In the genomic region with DNA sequence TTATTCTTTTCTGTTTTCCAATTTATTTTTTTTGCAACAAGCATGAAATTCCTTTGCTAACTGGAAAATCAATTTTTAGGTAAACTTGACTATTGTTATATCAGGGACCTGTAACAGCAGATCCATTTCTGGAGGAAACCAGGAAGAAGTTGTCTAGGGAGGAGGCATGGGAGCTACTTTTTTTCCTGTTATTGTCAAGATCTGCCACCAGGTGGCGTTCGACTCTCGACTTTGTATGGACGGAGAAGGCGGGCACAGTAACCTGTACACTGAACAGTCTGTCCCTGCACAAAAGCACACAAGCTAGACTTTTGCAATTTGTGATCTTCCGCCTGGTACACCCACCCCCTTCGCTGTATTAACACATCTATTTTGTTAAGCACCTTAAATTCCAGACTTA, we compare ENCODE assay signal across 9 mouse cellular contexts. TPM values are rescaled to one million over a fixed set of nuclear protein-coding genes. Genes with fewer than 3 reads are reported as not detected.
DNase-seq lines count a peak whose midpoint lies in the region; ATAC-seq and TF ChIP-seq lines count a peak whose summit lies in the region.
"Had no signal": no experiment of that assay in that cellular context is flagged by ENCODE, and none has a peak within 500 bp of the region (broad histone marks: within the 10 kb centered on the region; RNA-seq: fewer than 3 reads in every experiment).

No protein-coding gene starts in this region.

- H3K9me3 ChIP-seq in neural tube, embryonic 15.5 days (replicated peaks) = no peaks in the 10 kb centered on the region
- H3K9me3 ChIP-seq in hindbrain, postnatal 0 days (ENCODE audit: low read length) = no peaks in the 10 kb centered on the region
- H3K9me3 ChIP-seq in liver, embryonic 13.5 days (replicated peaks) = no peaks in the 10 kb centered on the region
- H3K9me3 ChIP-seq: neural tube, embryonic 12.5 days had no signal

- H3K4me1 ChIP-seq in neural tube, embryonic 15.5 days = peaks cover 9% of the 10 kb centered on the region
- no peaks in the 10 kb centered on the region for H3K4me1 ChIP-seq in hindbrain, postnatal 0 days (ENCODE audit: insufficient read depth, low read length)
- H3K4me1 ChIP-seq in liver, embryonic 13.5 days (replicated peaks) = peaks cover 12% of the 10 kb centered on the region

- no peak for ATAC-seq in neural tube, embryonic 15.5 days (ENCODE audit: low FRiP score)
- no peak for ATAC-seq in hindbrain, postnatal 0 days
- no peak for ATAC-seq in liver, embryonic 13.5 days (ENCODE audit: low read depth)

- no peaks in the 10 kb centered on the region for H3K36me3 ChIP-seq in neural tube, embryonic 15.5 days
- H3K36me3 ChIP-seq in hindbrain, postnatal 0 days (ENCODE audit: insufficient read depth, low read length) = no peaks in the 10 kb centered on the region
- no peaks in the 10 kb centered on the region for H3K36me3 ChIP-seq in liver, embryonic 13.5 days
- H3K36me3 ChIP-seq: neural tube, embryonic 12.5 days had no signal

- H3K27ac ChIP-seq in neural tube, embryonic 15.5 days (replicated peaks) = no peak overlapping the region
- no peak overlapping the region for H3K27ac ChIP-seq in hindbrain, postnatal 0 days
- no peak overlapping the region for H3K27ac ChIP-seq in liver, embryonic 13.5 days
- H3K27ac ChIP-seq: neural tube, embryonic 12.5 days had no signal

- peak; percentile 79 for TF ChIP-seq CTCF in hindbrain, postnatal 0 days (IDR thresholded peaks at IDR 0.05; ENCODE audit: low read depth)

- no peak overlapping the region for H3K9ac ChIP-seq in neural tube, embryonic 15.5 days (replicated peaks)
- no peak overlapping the region for H3K9ac ChIP-seq in hindbrain, postnatal 0 days (replicated peaks; ENCODE audit: low read length)
- H3K9ac ChIP-seq in liver, embryonic 13.5 days = no peak overlapping the region
- H3K9ac ChIP-seq: neural tube, embryonic 12.5 days had no signal

- WGBS in neural tube, embryonic 15.5 days = 3% methylated on average over 7 of the region's 7 CpGs
- WGBS in hindbrain, postnatal 0 days = 3% methylated on average over 7 of the region's 7 CpGs
- WGBS in liver, embryonic 13.5 days (ENCODE audit: insufficient replicate concordance) = 1% methylated on average over 7 of the region's 7 CpGs

- peak; percentile 68 for DNase-seq in neural tube, embryonic 10.5 days (ENCODE audit: extremely low spot score, low spot score)
- DNase-seq in adrenal gland, adult 8-10 months = peak; percentile 44
- DNase-seq in embryo, embryonic 11.5 days (ENCODE audit: low read depth, low spot score) = peak; percentile 62
- DNase-seq in hindbrain, postnatal 0 days (ENCODE audit: low spot score) = peak; percentile 86
- peak; percentile 38 for DNase-seq in liver, embryonic 13.5 days
- peak; percentile 86 for DNase-seq in retina, embryonic 14.5 days (ENCODE audit: low spot score)
- peak; percentile 32 to 44 for DNase-seq in urinary bladder, postnatal 36 days (ENCODE audit: low spot score in 2 of 2)

- H3K27me3 ChIP-seq in neural tube, embryonic 15.5 days (replicated peaks) = 0 out of 2 replicates have a peak, but pooled peaks cover 7% of the 10 kb centered on the region
- H3K27me3 ChIP-seq in hindbrain, postnatal 0 days (ENCODE audit: insufficient read depth, low read length) = no peaks in the 10 kb centered on the region
- H3K27me3 ChIP-seq in liver, embryonic 13.5 days = peaks cover 61% of the 10 kb centered on the region

- no peak overlapping the region for H3K4me3 ChIP-seq in neural tube, embryonic 15.5 days (replicated peaks)
- H3K4me3 ChIP-seq in hindbrain, postnatal 0 days (ENCODE audit: low read length) = no peak overlapping the region
- no peak overlapping the region for H3K4me3 ChIP-seq in liver, embryonic 13.5 days (replicated peaks)
- H3K4me3 ChIP-seq: neural tube, embryonic 12.5 days had no signal

- no peak overlapping the region for H3K4me2 ChIP-seq in neural tube, embryonic 15.5 days
- H3K4me2 ChIP-seq in hindbrain, postnatal 0 days (ENCODE audit: low read depth, low read length) = no peak overlapping the region
- no peak overlapping the region for H3K4me2 ChIP-seq in liver, embryonic 13.5 days
- H3K4me2 ChIP-seq: neural tube, embryonic 12.5 days had no signal

RNA-seq across cellular contexts. Expression of a gene that starts 4.2 kb away (rescaled TPM):
- 4.5 and 5.7 TPM in 2 replicates for polyA plus RNA-seq in neural tube, embryonic 15.5 days (2015; fragmentation: Nextera tagmentation; extraction: Ambion mirVana)
- 1 to 10 TPM; 2.6 to 5.6 (median 4.0) TPM for total RNA-seq in adrenal gland, adult 8-10 months (2022)
- 8.2 and 12.4 TPM in 2 replicates for total RNA-seq in hindbrain, postnatal 0 days (2014; rRNA removed)
- 5.8 and 6.1 TPM in 2 replicates for polyA plus RNA-seq in hindbrain, postnatal 0 days (2015; fragmentation: Nextera tagmentation; extraction: Ambion mirVana)
- 0.91 and 0.93 TPM in 2 replicates for polyA plus RNA-seq in liver, embryonic 13.5 days (2015; fragmentation: Nextera tagmentation; extraction: Ambion mirVana)
